Mouse (Mus musculus) hindbrain, embryonic 12.5 days (tissue): ENCODE results near the gene Bri3bp. TPM values are rescaled to one million over a fixed set of nuclear protein-coding genes. Genes with fewer than 3 reads are reported as not detected.

ENCODE experiments used
- ATAC-seq: fragments of 200-750 bp; cut with Nextera tagmentation; 2 replicates; pipeline ENCODE4 v1.8.0; 2017; ENCODE audit warnings: moderate TSS enrichment; ENCODE audit not compliant: low FRiP score
- H3K27ac ChIP-seq: fragments of 300-500 bp; sonication (generic); 2 replicates; pipeline ENCODE4 v1.5.1; 2016; ENCODE audit warnings: mild to moderate bottlenecking
- H3K27me3 ChIP-seq: fragments of 300-500 bp; sonication (generic); 2 replicates; pipeline ENCODE4 v1.6.1; 2016; ENCODE audit warnings: mild to moderate bottlenecking
- H3K36me3 ChIP-seq: fragments of 300-500 bp; sonication (generic); 2 replicates; pipeline ENCODE4 v1.6.1; 2016; ENCODE audit warnings: mild to moderate bottlenecking
- H3K4me1 ChIP-seq: fragments of 300-500 bp; sonication (generic); 2 replicates; pipeline ENCODE4 v1.6.1; 2016
- H3K4me2 ChIP-seq: fragments of 300-500 bp; sonication (generic); replicated peaks from 2 replicates; pipeline ENCODE4 v1.6.1; 2016; ENCODE audit warnings: mild to moderate bottlenecking
- H3K4me3 ChIP-seq: fragments of 300-500 bp; sonication (generic); 2 replicates; pipeline ENCODE4 v1.5.1; 2016; ENCODE audit warnings: mild to moderate bottlenecking
- H3K9ac ChIP-seq: fragments of 300-500 bp; sonication (generic); 2 replicates; pipeline ENCODE4 v1.6.1; 2016; ENCODE audit warnings: mild to moderate bottlenecking, moderate library complexity
- H3K9me3 ChIP-seq: fragments of 300-500 bp; sonication (generic); replicated peaks from 2 replicates; pipeline ENCODE4 v1.6.1; 2016; ENCODE audit warnings: mild to moderate bottlenecking
- WGBS: fragments of 180-500 bp; shearing (Covaris S2); methylation state at CpG from one replicate; pipeline ENCODE4 v1.1.7; 2016; 5-methylcytosine and 5-hydroxymethylcytosine counted together
- polyA plus RNA-seq: library from polyadenylated mRNA; unstranded; fragments of >200 nt; fragmentation: Nextera tagmentation; extraction: Ambion mirVana; gene quantifications from 2 replicates; pipeline ENCODE4 v1.2.1, GENCODE M21; 2016

Bri3bp gene
- polyA plus RNA-seq, 1 experiment from 2014 or later, result 39.9 TPM

GRCm38 (mm10) chr5:125461868-125462445, 20.6 kb downstream of the Bri3bp start:
- ATAC-seq, result no peak
- Histone ChIP-seq H3K4me2 (no peak overlapping the region), H3K27ac (no peak overlapping the region), H3K36me3 (no peaks in the 10 kb centered on the region), H3K4me1 (peaks cover 3% of the 10 kb centered on the region), H3K9ac (no peak overlapping the region), H3K27me3 (no peaks in the 10 kb centered on the region), H3K9me3 (no peaks in the 10 kb centered on the region), H3K4me3 (no peak overlapping the region)
- 58% methylated on average over 10 of the region's 10 CpGs for WGBS

- peak overlapping the region; percentile 45; the same call in 1 of the 2 replicates for H3K27ac ChIP-seq
- no peaks in the 10 kb centered on the region for H3K36me3 ChIP-seq
- H3K9ac ChIP-seq, result no peak overlapping the region
- no peaks in the 10 kb centered on the region for H3K9me3 ChIP-seq
- H3K4me1 ChIP-seq, result peaks cover 3% of the 10 kb centered on the region
- 41% methylated on average over 7 of the region's 7 CpGs for WGBS
- ATAC-seq, result peak; percentile 57
- peak overlapping the region; percentile 55 for H3K4me2 ChIP-seq
- peak overlapping the region; percentile 30; the same call in 1 of the 2 replicates for H3K4me3 ChIP-seq
- H3K27me3 ChIP-seq, result no peaks in the 10 kb centered on the region
Observed at GRCm38 (mm10) chr5:125465192-125465591, 23.8 kb downstream of the Bri3bp start.

- Histone ChIP-seq H3K36me3 (no peaks in the 10 kb centered on the region), H3K4me2 (peak overlapping the region; percentile 55), H3K27ac (peak overlapping the region; percentile 35; the same call in 1 of the 2 replicates), H3K27me3 (no peaks in the 10 kb centered on the region), H3K9me3 (no peaks in the 10 kb centered on the region), H3K4me3 (peak overlapping the region; percentile 30), H3K9ac (peak overlapping the region; percentile 45; the same call in 1 of the 2 replicates), H3K4me1 (peaks cover 3% of the 10 kb centered on the region)
- WGBS, result under 1% methylated on average over 25 of the region's 25 CpGs
- peak; percentile 99 for ATAC-seq
Observed at GRCm38 (mm10) chr5:125465701-125466106, 24.3 kb downstream of the Bri3bp start.

DNA sequence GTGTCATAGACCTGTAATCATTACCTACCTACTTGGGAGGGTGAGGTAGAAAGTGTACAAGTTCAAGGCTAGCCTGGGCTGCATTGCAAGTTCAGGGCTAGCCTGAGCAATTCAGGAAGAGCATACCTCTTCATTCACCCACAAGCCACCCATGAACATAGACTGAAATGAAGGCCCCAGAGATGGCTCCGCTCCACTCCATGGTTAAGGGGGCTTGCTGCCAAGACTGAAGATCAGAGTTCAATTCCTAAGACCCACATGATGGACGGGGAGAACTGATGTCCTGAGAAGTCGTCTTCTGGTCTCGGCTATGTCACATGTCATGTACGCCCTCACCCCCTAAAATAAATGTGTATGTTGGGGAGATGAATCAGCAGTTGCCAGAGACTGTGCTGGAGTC, 25.1 kb downstream of the Bri3bp start:
- no peaks in the 10 kb centered on the region for H3K9me3 ChIP-seq
- no peaks in the 10 kb centered on the region for H3K27me3 ChIP-seq
- ATAC-seq, result no peak
- no peak overlapping the region for H3K27ac ChIP-seq
- no peak overlapping the region for H3K9ac ChIP-seq
- no peaks in the 10 kb centered on the region for H3K36me3 ChIP-seq
- H3K4me2 ChIP-seq, result peak overlapping the region; percentile 55; the same call in 1 of the 2 replicates
- 0 out of 2 replicates have a peak overlapping the region, but pooled peaks have one; percentile 30 for H3K4me3 ChIP-seq
- 90% methylated on average over 5 of the region's 5 CpGs for WGBS
- H3K4me1 ChIP-seq, result peaks cover 3% of the 10 kb centered on the region

DNA sequence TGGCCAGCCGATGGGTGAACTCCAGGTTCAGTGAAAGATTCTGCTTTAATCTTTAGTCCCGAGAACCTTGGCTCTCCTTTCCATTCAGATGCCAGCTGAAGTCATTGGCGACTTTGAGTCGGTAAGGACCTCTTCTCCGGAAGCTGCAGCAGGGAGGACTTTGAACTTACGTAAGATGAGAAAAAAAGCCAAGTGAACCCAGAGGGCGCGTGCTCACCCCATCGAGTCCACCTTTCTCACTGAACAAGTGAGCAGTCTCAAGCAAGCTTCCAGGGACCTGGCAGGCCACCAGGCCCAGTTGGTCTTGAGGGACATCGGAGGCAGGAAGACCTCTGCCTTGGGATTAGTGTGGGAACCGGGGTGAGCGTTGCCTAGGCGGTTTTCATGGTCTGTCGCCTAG, 25.9 kb downstream of the Bri3bp start:
- Histone ChIP-seq H3K4me1 (peaks cover 3% of the 10 kb centered on the region), H3K4me2 (no peak overlapping the region), H3K4me3 (no peak overlapping the region), H3K27ac (no peak overlapping the region), H3K27me3 (no peaks in the 10 kb centered on the region), H3K36me3 (no peaks in the 10 kb centered on the region), H3K9me3 (no peaks in the 10 kb centered on the region), H3K9ac (no peak overlapping the region)
- WGBS, result 87% methylated on average over 14 of the region's 14 CpGs
- ATAC-seq, result no peak

- no peaks in the 10 kb centered on the region for H3K9me3 ChIP-seq
- no peak overlapping the region for H3K4me2 ChIP-seq
- no peaks in the 10 kb centered on the region for H3K36me3 ChIP-seq
- H3K4me1 ChIP-seq, result 0 out of 2 replicates have a peak, but pooled peaks cover 4% of the 10 kb centered on the region
- H3K9ac ChIP-seq, result no peak overlapping the region
- ATAC-seq, result no peak
- WGBS, result 90% methylated on average over 4 of the region's 4 CpGs
- H3K27ac ChIP-seq, result no peak overlapping the region
- H3K4me3 ChIP-seq, result no peak overlapping the region
- no peaks in the 10 kb centered on the region for H3K27me3 ChIP-seq
Observed at GRCm38 (mm10) chr5:125470713-125471112, 29.3 kb downstream of the Bri3bp start.

DNA sequence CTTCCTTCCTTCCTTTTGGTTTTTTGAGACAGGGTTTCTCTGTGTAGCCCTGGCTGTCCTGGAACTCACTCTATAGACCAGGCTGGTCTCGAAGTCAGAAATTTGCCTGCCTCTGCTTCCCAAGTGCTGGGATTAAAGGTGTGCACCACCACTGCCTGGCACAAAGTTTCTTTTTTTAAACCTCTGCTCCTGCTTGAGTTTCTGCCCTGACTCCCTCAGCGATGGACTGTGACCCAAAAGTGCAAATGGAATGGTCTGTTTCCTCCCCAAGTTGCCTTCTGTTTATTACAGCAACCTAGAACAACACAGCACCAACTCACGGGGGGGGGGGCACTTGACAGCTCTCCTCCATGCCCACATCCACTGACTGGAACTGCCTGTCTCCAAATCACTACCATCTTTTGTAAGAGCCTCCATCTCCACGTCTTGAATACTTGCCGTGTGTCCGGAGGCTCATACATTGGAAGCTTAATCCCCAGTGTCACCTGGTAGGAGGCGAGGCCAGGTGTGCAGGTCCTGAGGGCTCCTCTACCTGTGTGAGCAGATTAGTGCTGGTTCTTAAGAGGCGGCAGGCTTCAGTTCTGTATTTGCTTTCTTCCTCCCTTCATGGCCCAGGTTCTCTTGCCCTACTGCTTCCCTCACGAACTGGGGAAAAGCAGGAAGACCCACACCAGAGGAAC, 31.6 kb downstream of the Bri3bp start:
- Histone ChIP-seq H3K36me3 (no peaks in the 10 kb centered on the region), H3K9me3 (no peaks in the 10 kb centered on the region), H3K4me3 (no peak overlapping the region), H3K4me2 (no peak overlapping the region), H3K27ac (no peak overlapping the region), H3K27me3 (no peaks in the 10 kb centered on the region), H3K4me1 (peaks cover 23% of the 10 kb centered on the region), H3K9ac (no peak overlapping the region)
- ATAC-seq, result no peak
- 78% methylated on average over 9 of the region's 9 CpGs for WGBS

DNA sequence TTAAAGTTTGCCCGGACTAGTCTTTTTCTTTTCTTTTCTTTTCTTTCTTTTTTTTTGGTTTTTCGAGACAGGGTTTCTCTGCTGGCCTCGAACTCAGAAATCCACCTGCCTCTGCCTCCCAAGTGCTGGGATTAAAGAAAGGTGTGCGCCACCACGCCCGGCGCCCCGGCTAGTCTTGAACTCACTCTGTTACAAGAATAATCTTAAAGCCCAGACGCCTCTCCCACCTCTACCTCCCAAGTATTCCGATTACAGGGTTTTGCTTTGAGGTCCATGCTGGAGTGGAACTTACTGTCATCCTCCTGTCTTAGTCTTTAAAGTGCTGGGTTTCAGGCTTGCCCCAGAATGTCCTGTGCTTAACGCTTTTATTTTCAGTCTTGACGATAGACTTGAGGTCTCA, 33.7 kb downstream of the Bri3bp start:
- no peak for ATAC-seq
- H3K4me1 ChIP-seq, result peaks cover 35% of the 10 kb centered on the region
- WGBS, result 59% methylated on average over 12 of the region's 12 CpGs
- peak overlapping the region; percentile 84 for H3K27ac ChIP-seq
- H3K36me3 ChIP-seq, result no peaks in the 10 kb centered on the region
- no peaks in the 10 kb centered on the region for H3K9me3 ChIP-seq
- H3K9ac ChIP-seq, result peak overlapping the region; percentile 84
- peak overlapping the region; percentile 85 for H3K4me3 ChIP-seq
- H3K4me2 ChIP-seq, result peak overlapping the region; percentile 87
- H3K27me3 ChIP-seq, result no peaks in the 10 kb centered on the region

DNA sequence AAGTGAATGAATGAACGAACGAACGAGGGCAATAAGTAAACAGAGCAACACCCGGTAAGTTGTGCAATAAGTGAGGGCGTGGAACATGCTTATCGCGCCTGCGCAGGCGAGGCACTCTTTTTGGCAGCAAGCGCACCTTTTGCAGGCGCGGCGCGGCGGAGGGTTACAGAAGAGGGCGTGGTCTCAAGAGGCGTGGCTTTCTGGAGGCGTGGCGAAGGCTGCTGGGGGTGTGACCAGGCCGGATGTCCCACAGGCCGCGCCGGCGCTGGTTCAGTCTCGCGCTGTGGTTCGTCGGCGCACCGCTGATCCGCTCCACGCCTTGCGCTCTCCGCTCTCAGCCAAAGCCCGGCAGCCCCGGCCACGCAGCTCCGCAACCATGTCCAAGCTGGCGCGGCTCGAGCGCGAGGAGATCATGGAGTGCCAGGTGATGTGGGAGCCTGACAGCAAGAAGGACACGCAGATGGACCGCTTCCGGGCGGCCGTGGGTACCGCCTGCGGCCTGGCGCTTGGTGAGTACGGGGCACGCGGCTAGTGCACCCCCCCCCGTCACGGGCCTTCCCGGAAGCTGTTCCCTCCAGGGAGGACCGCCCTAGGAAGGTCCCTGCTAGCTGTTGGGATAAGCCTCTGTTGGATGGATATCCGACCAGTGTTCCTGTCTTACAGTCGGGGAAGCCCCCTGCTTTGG, 34.4 kb downstream of the Bri3bp start, which contains the start of gene Aacs:
Gene Aacs, plus strand, starts transcription at position 214 of the 685 bp plus-strand sequence.
- H3K9me3 ChIP-seq, result no peaks in the 10 kb centered on the region
- under 1% methylated on average over 60 of the region's 60 CpGs for WGBS
- H3K36me3 ChIP-seq, result no peaks in the 10 kb centered on the region
- peak within 1 kb of the TSS; percentile 87 for H3K4me2 ChIP-seq
- H3K4me3 ChIP-seq, result peak within 1 kb of the TSS; percentile 85
- peak; percentile 91 for ATAC-seq
- no peaks in the 10 kb centered on the region for H3K27me3 ChIP-seq
- peak within 1 kb of the TSS; percentile 84 for H3K27ac ChIP-seq
- H3K4me1 ChIP-seq, result peaks cover 39% of the 10 kb centered on the region
- H3K9ac ChIP-seq, result peak within 1 kb of the TSS; percentile 84

- peaks cover 42% of the 10 kb centered on the region for H3K4me1 ChIP-seq
- ATAC-seq, result peak; percentile 55
- no peaks in the 10 kb centered on the region for H3K9me3 ChIP-seq
- 17% methylated on average over 5 of the region's 5 CpGs for WGBS
- H3K27ac ChIP-seq, result peak overlapping the region; percentile 84
- H3K27me3 ChIP-seq, result no peaks in the 10 kb centered on the region
- peak overlapping the region; percentile 84 for H3K9ac ChIP-seq
- H3K4me2 ChIP-seq, result peak overlapping the region; percentile 87
- H3K4me3 ChIP-seq, result peak overlapping the region; percentile 85
- H3K36me3 ChIP-seq, result no peaks in the 10 kb centered on the region
Observed at GRCm38 (mm10) chr5:125476286-125476625, 34.9 kb downstream of the Bri3bp start.

GRCm38 (mm10) chr5:125476799-125477198, 35.4 kb downstream of the Bri3bp start:
- peak overlapping the region; percentile 87 for H3K4me2 ChIP-seq
- no peaks in the 10 kb centered on the region for H3K27me3 ChIP-seq
- no peaks in the 10 kb centered on the region for H3K36me3 ChIP-seq
- H3K9me3 ChIP-seq, result no peaks in the 10 kb centered on the region
- peak overlapping the region; percentile 84 for H3K9ac ChIP-seq
- peaks cover 42% of the 10 kb centered on the region for H3K4me1 ChIP-seq
- 71% methylated on average over 7 of the region's 7 CpGs for WGBS
- peak overlapping the region; percentile 85 for H3K4me3 ChIP-seq
- H3K27ac ChIP-seq, result no peak overlapping the region
- ATAC-seq, result 0 out of 2 replicates have a peak, but pooled peaks have one; percentile 21

DNA sequence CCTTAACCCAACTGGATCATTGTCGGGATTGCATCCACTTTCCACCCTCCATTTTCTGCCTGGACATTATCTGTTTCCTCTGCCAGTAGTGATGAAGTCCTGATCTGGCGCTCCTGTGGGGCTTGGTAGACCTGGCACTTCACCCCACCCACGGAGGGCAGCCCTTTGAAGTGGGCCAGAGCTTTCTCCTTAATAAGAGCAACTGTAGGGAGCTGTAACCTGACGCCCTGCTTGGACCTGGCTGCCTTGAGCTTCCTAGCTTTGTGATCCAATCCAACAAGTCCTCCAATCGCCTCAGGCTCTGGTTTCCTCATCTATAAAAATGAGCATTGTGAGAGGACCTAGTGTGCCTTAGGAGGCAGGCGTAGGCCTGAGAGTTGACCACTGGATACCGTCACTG, 36.2 kb downstream of the Bri3bp start:
- H3K27me3 ChIP-seq, result no peaks in the 10 kb centered on the region
- peak overlapping the region; percentile 84; the same call in 1 of the 2 replicates for H3K9ac ChIP-seq
- peaks cover 42% of the 10 kb centered on the region for H3K4me1 ChIP-seq
- 0 out of 2 replicates have a peak, but pooled peaks cover 1% of the 10 kb centered on the region for H3K36me3 ChIP-seq
- H3K4me3 ChIP-seq, result peak overlapping the region; percentile 85; the same call in 1 of the 2 replicates
- no peak for ATAC-seq
- no peak overlapping the region for H3K27ac ChIP-seq
- H3K9me3 ChIP-seq, result no peaks in the 10 kb centered on the region
- WGBS, result 62% methylated on average over 7 of the region's 7 CpGs
- H3K4me2 ChIP-seq, result peak overlapping the region; percentile 87
